Mouse (Mus musculus) left cerebral cortex, adult 9 months (tissue): Measurements from ENCODE around the gene Olfr980.
"Not testable (repeated sequence)": the region's sequence is repeated elsewhere in the genome, so short reads cannot be mapped to it uniquely, and the experiment has no call there.

Experiments
- DNase-seq, 2 experiments: peaks; one replicate each; pipeline ENCODE4 v3.0.0; 2022; ENCODE audit warnings: low spot score in 2 of 2

Olfr980 gene

GRCm38 (mm10) chr9:40009482-40009881 is at the start of gene Olfr980:
Gene Olfr980 (minus strand): TSS chr9:40009582.
- no peak for DNase-seq

GRCm38 (mm10) chr9:40050138-40050537 is 40.8 kb upstream of the Olfr980 start:
- DNase-seq, result no peak

GRCm38 (mm10) chr9:40021164-40021563 is 11.8 kb upstream of the Olfr980 start, which contains the start of gene Olfr981:
Gene Olfr981 (plus strand): TSS chr9:40021464.
- DNase-seq, result no peak

GRCm38 (mm10) chr9:40003365-40003764 is 6.0 kb downstream of the Olfr980 start, which contains the start of gene Olfr979:
Gene Olfr979 (minus strand): TSS chr9:40003465.
- DNase-seq, result no peak

GRCm38 (mm10) chr9:39991813-39992212 is 17.6 kb downstream of the Olfr980 start, which contains the start of gene Olfr978:
Gene Olfr978 (plus strand): TSS chr9:39992113.
- DNase-seq, result no peak

- DNase-seq, result not testable (repeated sequence)
Measured at GRCm38 (mm10) chr9:39976581-39977145, 32.7 kb downstream of the Olfr980 start.

- DNase-seq, result not testable (repeated sequence)
Measured at GRCm38 (mm10) chr9:39961033-39961432, 48.3 kb downstream of the Olfr980 start, which contains the start of gene Olfr976. Gene Olfr976 (minus strand): TSS chr9:39961133.
